Mouse (Mus musculus): ENCODE results near the gene Cd160. TPM values are rescaled to one million over a fixed set of nuclear protein-coding genes. Genes with fewer than 3 reads are reported as not detected.

The Cd160 gene
- polyA plus RNA-seq, 1 experiment from 2014 or later = 0.22 TPM

DNA sequence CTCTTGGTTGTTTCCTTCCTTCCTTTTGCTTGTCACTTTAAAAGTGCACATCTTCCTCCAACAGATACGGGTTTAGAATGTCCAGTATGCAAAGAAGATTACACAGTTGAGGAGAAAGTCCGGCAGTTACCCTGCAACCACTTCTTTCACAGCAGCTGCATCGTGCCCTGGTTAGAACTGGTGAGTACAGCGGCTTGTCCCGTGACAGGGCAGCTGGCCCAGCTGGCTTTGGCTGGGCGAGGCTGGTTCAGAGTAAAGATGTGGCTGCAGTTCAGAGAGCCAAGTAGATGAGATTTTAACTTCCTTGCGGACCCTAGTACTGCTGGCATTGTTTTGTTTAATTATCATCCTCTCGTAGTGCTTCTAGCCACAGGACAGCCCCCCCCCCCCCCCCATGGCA lies 40.6 kb downstream of the Cd160 start:
- no peak for DNase-seq (ENCODE audit: low spot score)
- H3K27ac ChIP-seq (replicated peaks) = no peak overlapping the region
- H3K9me3 ChIP-seq (replicated peaks) = no peaks in the 10 kb centered on the region
- no peak overlapping the region for H3K4me3 ChIP-seq
- no peaks in the 10 kb centered on the region for H3K27me3 ChIP-seq (ENCODE audit: low read depth, poor library complexity, severe bottlenecking)
- WGBS = 88% methylated on average over 8 of the region's 8 CpGs
- H3K36me3 ChIP-seq = peaks cover 70% of the 10 kb centered on the region
- H3K4me1 ChIP-seq = no peaks in the 10 kb centered on the region

- peaks cover 68% of the 10 kb centered on the region for H3K36me3 ChIP-seq
- WGBS = 94% methylated on average over 1 of the region's 1 CpGs
- no peak for DNase-seq (ENCODE audit: low spot score)
- no peak overlapping the region for H3K27ac ChIP-seq (replicated peaks)
- no peaks in the 10 kb centered on the region for H3K27me3 ChIP-seq (ENCODE audit: low read depth, poor library complexity, severe bottlenecking)
- H3K4me3 ChIP-seq = no peak overlapping the region
- H3K9me3 ChIP-seq (replicated peaks) = no peaks in the 10 kb centered on the region
- no peaks in the 10 kb centered on the region for H3K4me1 ChIP-seq
Observed at GRCm38 (mm10) chr3:96787784-96788183, 41.4 kb downstream of the Cd160 start.

GRCm38 (mm10) chr3:96782236-96782635 lies 46.9 kb downstream of the Cd160 start:
- no peak for DNase-seq (ENCODE audit: low spot score)
- Histone ChIP-seq H3K9me3 (replicated peaks) (no peaks in the 10 kb centered on the region), H3K36me3 (peaks cover 33% of the 10 kb centered on the region), H3K4me3 (no peak overlapping the region), H3K27ac (replicated peaks) (no peak overlapping the region), H3K27me3 (ENCODE audit: low read depth, poor library complexity, severe bottlenecking) (no peaks in the 10 kb centered on the region), H3K4me1 (no peaks in the 10 kb centered on the region)
- 84% methylated on average over 8 of the region's 8 CpGs for WGBS

- WGBS = 83% methylated on average over 3 of the region's 3 CpGs
- no peaks in the 10 kb centered on the region for H3K4me1 ChIP-seq
- no peaks in the 10 kb centered on the region for H3K9me3 ChIP-seq (replicated peaks)
Observed at GRCm38 (mm10) chr3:96777120-96777519, 52.0 kb downstream of the Cd160 start.

DNA sequence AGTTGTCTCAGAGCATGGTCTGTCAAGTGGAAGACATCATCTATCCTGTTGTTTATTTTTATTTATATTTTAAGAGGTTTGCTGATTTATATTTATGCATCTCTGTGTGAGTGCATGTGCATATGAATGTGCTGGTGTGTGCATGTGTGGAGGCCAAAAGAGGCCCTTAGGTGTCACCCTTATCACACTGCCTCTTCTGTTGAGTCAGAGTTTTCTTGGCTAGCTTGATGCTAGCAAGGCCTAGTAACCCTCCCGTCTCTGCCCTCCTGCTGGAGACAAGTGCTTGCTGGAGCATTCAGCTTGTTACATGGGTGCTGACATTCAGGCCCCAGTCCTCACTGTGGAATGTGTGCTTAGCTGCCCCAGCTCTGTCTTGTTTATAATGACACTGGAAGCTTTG lies 56.2 kb downstream of the Cd160 start:
- Histone ChIP-seq H3K27ac (replicated peaks) (no peak overlapping the region), H3K4me3 (no peak overlapping the region), H3K9me3 (replicated peaks) (no peaks in the 10 kb centered on the region), H3K4me1 (no peaks in the 10 kb centered on the region), H3K27me3 (ENCODE audit: low read depth, poor library complexity, severe bottlenecking) (no peaks in the 10 kb centered on the region), H3K36me3 (peaks cover 18% of the 10 kb centered on the region)
- no peak for DNase-seq (ENCODE audit: low spot score)
- 63% methylated on average over 1 of the region's 1 CpGs for WGBS

More at GRCm38 (mm10) chr3:96777120-96777519, 52.0 kb downstream of the Cd160 start:
- Histone ChIP-seq H3K27me3 (ENCODE audit: low read depth, poor library complexity, severe bottlenecking) (no peaks in the 10 kb centered on the region), H3K36me3 (peaks cover 19% of the 10 kb centered on the region), H3K27ac (replicated peaks) (no peak overlapping the region), H3K4me3 (no peak overlapping the region)
- DNase-seq (ENCODE audit: low spot score) = no peak

DNA sequence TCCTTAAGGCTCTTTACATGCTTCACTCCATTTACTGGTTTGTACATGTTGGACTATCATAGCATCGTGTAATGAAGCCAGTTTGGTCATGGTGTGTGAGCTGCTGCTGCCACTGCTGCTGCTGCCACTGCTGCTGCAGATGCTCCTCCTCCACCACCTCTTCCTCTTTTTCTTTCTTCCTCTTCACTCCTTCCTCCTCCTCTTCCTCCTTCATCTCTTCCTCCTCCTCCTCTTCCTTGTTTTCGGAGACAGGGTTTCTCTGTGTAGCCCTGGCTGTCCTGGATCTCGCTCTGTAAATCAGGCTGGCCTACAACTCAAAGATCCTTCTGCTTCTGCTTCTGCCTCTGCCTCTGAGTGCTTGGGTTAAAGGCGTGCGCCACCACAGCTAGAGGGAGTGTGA lies 59.2 kb downstream of the Cd160 start:
- no peak overlapping the region for H3K27ac ChIP-seq (replicated peaks)
- DNase-seq (ENCODE audit: low spot score) = no peak
- peaks cover 3% of the 10 kb centered on the region; the same call in 1 of the 2 replicates for H3K4me1 ChIP-seq
- no peaks in the 10 kb centered on the region for H3K36me3 ChIP-seq
- no peaks in the 10 kb centered on the region for H3K9me3 ChIP-seq (replicated peaks)
- no peaks in the 10 kb centered on the region for H3K27me3 ChIP-seq (ENCODE audit: low read depth, poor library complexity, severe bottlenecking)
- 90% methylated on average over 5 of the region's 5 CpGs for WGBS
- H3K4me3 ChIP-seq = no peak overlapping the region

- Histone ChIP-seq H3K27ac (replicated peaks) (no peak overlapping the region), H3K27me3 (ENCODE audit: low read depth, poor library complexity, severe bottlenecking) (no peaks in the 10 kb centered on the region), H3K9me3 (replicated peaks) (no peaks in the 10 kb centered on the region), H3K4me3 (no peak overlapping the region), H3K36me3 (peaks cover 7% of the 10 kb centered on the region; the same call in 1 of the 2 replicates), H3K4me1 (peaks cover 3% of the 10 kb centered on the region; the same call in 1 of the 2 replicates)
- WGBS = 76% methylated on average over 1 of the region's 1 CpGs
- DNase-seq (ENCODE audit: low spot score) = no peak
Observed at GRCm38 (mm10) chr3:96764528-96764927, 64.6 kb downstream of the Cd160 start.

GRCm38 (mm10) chr3:96759695-96760094 lies 69.5 kb downstream of the Cd160 start:
- no peak for DNase-seq (ENCODE audit: low spot score)
- no peaks in the 10 kb centered on the region for H3K27me3 ChIP-seq (ENCODE audit: low read depth, poor library complexity, severe bottlenecking)
- H3K27ac ChIP-seq (replicated peaks) = no peak overlapping the region
- H3K4me1 ChIP-seq = no peaks in the 10 kb centered on the region
- H3K36me3 ChIP-seq = peaks cover 22% of the 10 kb centered on the region
- H3K4me3 ChIP-seq = no peak overlapping the region
- H3K9me3 ChIP-seq (replicated peaks) = no peaks in the 10 kb centered on the region
- WGBS = 96% methylated on average over 4 of the region's 4 CpGs

- 71% methylated on average over 7 of the region's 7 CpGs for WGBS
- H3K9me3 ChIP-seq (replicated peaks) = no peaks in the 10 kb centered on the region
- no peak overlapping the region for H3K4me3 ChIP-seq
- H3K4me1 ChIP-seq = no peaks in the 10 kb centered on the region
- H3K36me3 ChIP-seq = peaks cover 22% of the 10 kb centered on the region
- no peaks in the 10 kb centered on the region for H3K27me3 ChIP-seq (ENCODE audit: low read depth, poor library complexity, severe bottlenecking)
- DNase-seq (ENCODE audit: low spot score) = no peak
- H3K27ac ChIP-seq (replicated peaks) = no peak overlapping the region
Observed at GRCm38 (mm10) chr3:96757691-96758090, 71.5 kb downstream of the Cd160 start.

- Histone ChIP-seq H3K4me3 (no peak overlapping the region), H3K27ac (replicated peaks) (no peak overlapping the region), H3K36me3 (peaks cover 16% of the 10 kb centered on the region), H3K27me3 (ENCODE audit: low read depth, poor library complexity, severe bottlenecking) (no peaks in the 10 kb centered on the region), H3K4me1 (no peaks in the 10 kb centered on the region), H3K9me3 (replicated peaks) (no peaks in the 10 kb centered on the region)
- 100% methylated on average over 1 of the region's 1 CpGs for WGBS
- DNase-seq (ENCODE audit: low spot score) = no peak
Observed at GRCm38 (mm10) chr3:96755935-96756334, 73.2 kb downstream of the Cd160 start.

Other genes starting within 250 kb of the Cd160 start
- 25.2 and 31.8 TPM in 2 replicates for gene Polr3gl, start 235.2 kb downstream of the Cd160 start, polyA plus RNA-seq (2016; fragmentation: Nextera tagmentation; extraction: Ambion mirVana)
- gene Ankrd34a, start 232.7 kb downstream of the Cd160 start, polyA plus RNA-seq (2016; fragmentation: Nextera tagmentation; extraction: Ambion mirVana) = 1.0 and 1.7 TPM in 2 replicates
- gene Lix1l, start 228.2 kb downstream of the Cd160 start, polyA plus RNA-seq (2016; fragmentation: Nextera tagmentation; extraction: Ambion mirVana) = 5.3 and 5.7 TPM in 2 replicates
- 205 and 215 TPM in 2 replicates for gene Rbm8a, start 199.4 kb downstream of the Cd160 start, polyA plus RNA-seq (2016; fragmentation: Nextera tagmentation; extraction: Ambion mirVana)
- 38.5 and 40.8 TPM in 2 replicates for gene Pex11b, start 194.0 kb downstream of the Cd160 start, polyA plus RNA-seq (2016; fragmentation: Nextera tagmentation; extraction: Ambion mirVana)
- gene Gm42957, start 193.9 kb downstream of the Cd160 start, polyA plus RNA-seq (2016; fragmentation: Nextera tagmentation; extraction: Ambion mirVana) = 0.15 and 0.21 TPM in 2 replicates
- gene Itga10, start 183.8 kb downstream of the Cd160 start, polyA plus RNA-seq (2016; fragmentation: Nextera tagmentation; extraction: Ambion mirVana) = 0.36 and 0.64 TPM in 2 replicates
- gene Ankrd35, start 159.2 kb downstream of the Cd160 start, polyA plus RNA-seq (2016; fragmentation: Nextera tagmentation; extraction: Ambion mirVana) = 0.06 and 0.29 TPM in 2 replicates
- 50.6 and 57.3 TPM in 2 replicates for gene Pias3, start 133.0 kb downstream of the Cd160 start, polyA plus RNA-seq (2016; fragmentation: Nextera tagmentation; extraction: Ambion mirVana)
- gene Nudt17, start 120.8 kb downstream of the Cd160 start, polyA plus RNA-seq (2016; fragmentation: Nextera tagmentation; extraction: Ambion mirVana) = 16.6 and 20.0 TPM in 2 replicates
- gene Polr3c, start 101.7 kb downstream of the Cd160 start, polyA plus RNA-seq (2016; fragmentation: Nextera tagmentation; extraction: Ambion mirVana) = 44.3 and 47.0 TPM in 2 replicates
- 73.0 and 73.5 TPM in 2 replicates for gene Rnf115, start 101.7 kb downstream of the Cd160 start, polyA plus RNA-seq (2016; fragmentation: Nextera tagmentation; extraction: Ambion mirVana)
- gene Pdzk1, start 67 bp downstream of the Cd160 start, polyA plus RNA-seq (2016; fragmentation: Nextera tagmentation; extraction: Ambion mirVana) = 0.57 and 1.0 TPM in 2 replicates
- gene Gja5, start 75.3 kb upstream of the Cd160 start, polyA plus RNA-seq (2016; fragmentation: Nextera tagmentation; extraction: Ambion mirVana) = 7.2 and 10.1 TPM in 2 replicates
- gene Gpr89, start 76.0 kb upstream of the Cd160 start, polyA plus RNA-seq (2016; fragmentation: Nextera tagmentation; extraction: Ambion mirVana) = 34.6 and 36.7 TPM in 2 replicates
- gene Gja8, start 96.7 kb upstream of the Cd160 start, polyA plus RNA-seq (2016; fragmentation: Nextera tagmentation; extraction: Ambion mirVana) = 0.02 TPM in 2 replicates

Data from midbrain, embryonic 10.5 days (tissue).